Mouse (Mus musculus) adrenal gland, adult 2 months (tissue): Measurements from ENCODE around the gene Bpifb9a. TPM values are rescaled to one million over a fixed set of nuclear protein-coding genes. Genes with fewer than 3 reads are reported as not detected.
"Not testable (repeated sequence)": the region's sequence is repeated elsewhere in the genome, so short reads cannot be mapped to it uniquely, and the experiment has no call there.

ENCODE experiments used
- DNase-seq: peaks from one replicate; pipeline ENCODE4 v3.0.0; 2021
- polyA plus RNA-seq: library from polyadenylated mRNA; depleted of rRNA; stranded (reverse); fragments of >200 nt; gene quantifications from 2 replicates; pipeline ENCODE4 v1.2.3, GENCODE M21; 2012; rRNA removed
- total RNA-seq, 2 experiments: library from RNA; stranded (reverse); gene quantifications; 2 replicates each; pipeline ENCODE4 v1.2.3; 2021

The Bpifb9a gene
- total and polyA plus RNA-seq, 3 experiments = not detected

DNA sequence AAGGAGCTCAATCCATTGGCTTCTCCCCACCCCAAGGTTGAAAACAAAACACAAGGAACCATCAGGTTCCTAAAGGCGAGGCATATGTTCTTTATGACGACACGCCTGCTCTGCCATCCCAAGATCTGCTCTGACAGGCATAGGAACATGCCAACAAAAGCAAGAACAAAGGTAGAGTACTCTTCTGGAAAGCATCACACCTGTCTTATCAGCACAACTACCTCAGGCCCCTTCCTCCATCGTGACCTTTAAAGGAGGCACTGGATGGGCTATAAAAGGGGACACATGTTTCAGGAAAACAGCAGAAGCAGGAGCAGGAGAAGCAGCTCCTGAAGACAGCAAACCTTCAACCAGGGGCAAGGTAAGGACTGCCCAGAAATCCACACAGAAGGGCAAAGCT is 49.3 kb downstream of the Bpifb9a start, which contains the start of gene Bpifb9b:
TSS of gene Bpifb9b (plus strand) at position 301 of the 400 bp plus-strand sequence.
- not testable (repeated sequence) for DNase-seq

DNA sequence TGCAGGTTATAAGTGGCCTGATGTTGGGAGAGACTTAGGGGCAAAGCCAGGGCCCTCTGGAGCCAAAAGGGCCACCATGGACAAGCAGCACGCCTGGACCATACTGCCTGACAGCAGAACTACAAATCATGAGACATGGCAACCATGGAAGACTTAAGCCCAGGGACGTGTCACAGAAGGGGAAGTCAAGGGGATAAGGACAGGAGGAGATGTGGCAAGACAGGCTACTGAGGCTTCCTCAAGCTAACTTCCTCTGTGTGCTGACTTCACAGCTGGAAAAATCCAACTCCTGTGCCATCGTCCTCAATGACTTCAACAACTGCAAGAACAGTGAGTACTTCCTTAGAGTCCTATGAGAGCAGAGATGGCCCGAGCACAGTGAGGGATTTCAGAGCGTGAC is 56.1 kb downstream of the Bpifb9a start:
- DNase-seq = not testable (repeated sequence)

Other genes starting within 250 kb of the Bpifb9a start
- under 1 TPM; 0.49 to 0.55 TPM for gene Bpifa2, start 249.6 kb upstream of the Bpifb9a start, total RNA-seq
- gene Bpifa2, start 249.6 kb upstream of the Bpifb9a start, polyA plus RNA-seq = not detected in 2 replicates
- gene Bpifa3, start 127.5 kb upstream of the Bpifb9a start, total RNA-seq = not detected
- not detected in 2 replicates for gene Bpifa3, start 127.5 kb upstream of the Bpifb9a start, polyA plus RNA-seq
- gene Bpifa1, start 115.0 kb upstream of the Bpifb9a start, total RNA-seq = not detected
- gene Bpifa1, start 115.0 kb upstream of the Bpifb9a start, polyA plus RNA-seq = not detected in 2 replicates
- not detected for gene Bpifa5, start 95.2 kb upstream of the Bpifb9a start, total RNA-seq
- not detected in 2 replicates for gene Bpifa5, start 95.2 kb upstream of the Bpifb9a start, polyA plus RNA-seq
- gene Bpifb1, start 67.0 kb upstream of the Bpifb9a start, total RNA-seq = under 1 TPM; 0.17 to 0.23 TPM
- gene Bpifb1, start 67.0 kb upstream of the Bpifb9a start, polyA plus RNA-seq = 0.06 and 0.27 TPM in 2 replicates
- gene Bpifb5, start 34.1 kb upstream of the Bpifb9a start, total RNA-seq = under 1 TPM in 1 of 2 experiments, not detected in 1; 0.17 TPM
- gene Bpifb5, start 34.1 kb upstream of the Bpifb9a start, polyA plus RNA-seq = 0.40 and 0.54 TPM in 2 replicates
- gene Bpifb9b, start 49.4 kb downstream of the Bpifb9a start, total RNA-seq = not detected
- not detected in 2 replicates for gene Bpifb9b, start 49.4 kb downstream of the Bpifb9a start, polyA plus RNA-seq
- gene Cdk5rap1, start 115.2 kb downstream of the Bpifb9a start, total RNA-seq = 10 to 100 TPM in 1 of 2 experiments, 1 to 10 TPM in 1; 9.7 to 14.4 TPM
- 5.9 and 7.1 TPM in 2 replicates for gene Cdk5rap1, start 115.2 kb downstream of the Bpifb9a start, polyA plus RNA-seq
- 10 to 100 TPM; 19.9 to 29.6 TPM for gene Snta1, start 150.2 kb downstream of the Bpifb9a start, total RNA-seq
- gene Snta1, start 150.2 kb downstream of the Bpifb9a start, polyA plus RNA-seq = 53.6 and 57.1 TPM in 2 replicates
- gene Cbfa2t2, start 178.6 kb downstream of the Bpifb9a start, total RNA-seq = 10 to 100 TPM; 34.5 to 49.1 TPM
- gene Cbfa2t2, start 178.6 kb downstream of the Bpifb9a start, polyA plus RNA-seq = 9.6 and 11.3 TPM in 2 replicates